Mouse (Mus musculus) spleen, adult 2 months (tissue): Measurements from ENCODE around the gene Foxj1.

Experiments
- CTCF ChIP-seq: fragments of 200-500 bp; IDR thresholded peaks from 2 replicates; pipeline ENCODE4 v1.5.1; 2011; ENCODE audit warnings: mild to moderate bottlenecking, inconsistent platforms; ENCODE audit not compliant: insufficient read depth, insufficient read length, insufficient replicate concordance; ENCODE audit errors: extremely low read depth
- POLR2A ChIP-seq: fragments of 200-500 bp; IDR thresholded peaks from 2 replicates; pipeline ENCODE4 v1.6.1; 2011; ENCODE audit warnings: low read depth, low read length, inconsistent platforms

DNA sequence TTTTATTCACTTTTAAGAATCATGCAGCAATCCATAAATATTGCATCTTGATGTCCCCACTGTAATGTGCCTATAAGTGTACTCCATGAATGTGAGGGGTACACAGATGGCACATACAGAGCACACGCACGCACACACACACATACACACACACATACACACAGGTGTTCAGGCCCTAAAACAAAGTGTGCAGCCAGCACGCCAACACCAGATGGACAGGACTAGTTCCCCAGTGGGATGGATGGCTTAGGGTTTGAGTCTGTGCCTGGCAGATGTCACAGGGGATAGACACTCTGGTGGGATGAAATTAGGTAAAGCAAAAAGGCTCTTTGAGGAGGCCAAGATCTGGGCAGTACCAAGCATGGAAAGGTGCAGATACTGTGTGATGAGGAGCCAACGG, 1.2 kb upstream of the Foxj1 start:
- TF ChIP-seq CTCF: no peak
- TF ChIP-seq POLR2A: no peak
